Mouse (Mus musculus): ENCODE data around the gene Gm20388.

Gm20388 gene

GRCm38 (mm10) chr8:123117127-123117731 is 3206.6 kb downstream of the Gm20388 start, which contains the start of gene Cpne7:
TSS of gene Cpne7 (plus strand) at chr8:123117374.
- DNase-seq (ENCODE audit: low spot score in 2 of 2), result no peak

DNA sequence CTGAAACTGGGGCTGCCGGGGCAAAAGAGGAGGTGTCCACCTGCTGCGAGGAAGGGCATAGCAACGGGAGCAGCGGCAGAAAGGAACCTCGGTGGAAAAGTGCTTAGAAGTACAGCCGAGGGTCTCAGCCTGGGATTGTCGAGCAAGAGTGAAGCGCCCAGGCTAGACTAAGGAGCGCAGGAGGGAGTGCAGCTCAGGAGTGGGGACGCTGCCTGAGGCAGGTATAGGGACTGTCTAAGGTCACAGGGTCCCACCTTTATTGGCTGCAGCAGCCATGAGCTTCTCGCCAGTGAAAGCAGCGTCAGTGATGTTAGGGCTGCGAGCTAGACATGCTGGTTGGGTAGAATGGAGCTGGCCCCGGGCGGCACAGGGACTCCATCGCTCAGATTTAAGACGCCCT is 3207.1 kb downstream of the Gm20388 start:
- DNase-seq (ENCODE audit: low spot score in 2 of 2), result no peak

DNA sequence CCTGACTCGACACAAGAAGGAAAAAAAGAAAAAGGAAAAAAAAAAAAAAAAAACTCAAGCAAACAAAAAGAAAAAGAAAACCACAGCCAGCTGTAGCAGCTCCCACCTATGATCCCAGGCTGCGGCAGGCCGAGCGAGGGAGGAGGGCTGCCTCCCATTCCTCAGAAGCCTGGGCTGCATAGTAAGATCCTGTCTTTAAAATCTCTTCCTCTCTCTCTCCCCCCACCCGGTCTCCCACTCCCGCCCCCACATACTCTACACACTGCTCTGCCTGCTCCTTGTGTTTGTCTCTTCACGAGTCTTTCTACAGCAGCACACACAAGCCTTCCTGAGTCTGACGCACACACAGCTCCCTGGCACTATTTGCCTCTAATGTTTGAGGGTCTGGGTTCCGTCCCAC is 3211.4 kb downstream of the Gm20388 start:
- DNase-seq (ENCODE audit: low spot score in 2 of 2), result no peak

DNA sequence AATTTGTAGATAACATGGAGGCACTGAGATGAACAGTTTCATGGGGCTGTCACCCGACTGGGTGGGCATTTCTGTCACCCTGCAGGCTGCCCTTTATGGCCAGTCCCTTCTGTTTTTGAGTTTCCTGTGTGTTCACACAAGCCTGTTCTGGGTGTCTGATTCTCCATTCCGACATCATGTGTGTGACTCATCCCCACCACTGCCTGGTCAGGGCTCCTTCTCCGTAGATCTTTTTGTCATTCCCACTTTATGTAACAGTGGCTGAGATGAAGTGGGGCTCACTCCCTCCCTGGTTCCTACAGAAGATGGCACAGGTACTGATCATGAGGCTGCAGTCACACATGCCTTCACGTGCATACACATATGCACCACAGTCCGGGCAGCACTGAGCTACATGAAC is 3212.0 kb downstream of the Gm20388 start:
- no peak for DNase-seq (ENCODE audit: low spot score in 2 of 2)

GRCm38 (mm10) chr8:123126193-123126816 is 3215.7 kb downstream of the Gm20388 start:
- DNase-seq (ENCODE audit: low spot score in 2 of 2), result peak; percentile 35 to 58

- DNase-seq (ENCODE audit: low spot score in 2 of 2), result no peak
These were observed 3220.4 kb downstream of the Gm20388 start for GRCm38 (mm10) chr8:123131041-123131440.

DNA sequence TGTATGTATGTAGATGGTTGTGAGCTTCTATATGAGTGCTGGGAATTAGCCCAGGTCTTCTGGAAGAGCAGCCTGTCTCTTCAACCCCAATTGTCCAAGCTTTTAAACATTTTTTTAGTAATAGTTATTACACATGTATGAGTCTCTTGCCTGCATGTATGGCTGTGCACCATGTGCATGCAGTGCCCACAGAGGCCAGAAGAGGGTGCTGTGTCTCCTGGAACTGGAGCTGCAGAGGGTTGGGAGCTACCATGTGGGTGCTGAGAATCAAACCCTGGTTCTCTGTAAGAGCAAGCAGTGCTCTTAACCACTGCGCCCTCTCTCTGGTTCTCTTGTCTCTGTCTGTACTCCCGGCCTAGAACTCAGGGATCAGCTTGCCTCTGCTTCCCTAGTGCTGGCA is 3222.3 kb downstream of the Gm20388 start:
- no peak for DNase-seq (ENCODE audit: low spot score in 2 of 2)

- DNase-seq (ENCODE audit: low spot score in 2 of 2), result no peak
These were observed 3223.6 kb downstream of the Gm20388 start for GRCm38 (mm10) chr8:123134149-123134713.

GRCm38 (mm10) chr8:123135406-123135805 is 3224.8 kb downstream of the Gm20388 start:
- DNase-seq (ENCODE audit: low spot score in 2 of 2), result no peak

DNA sequence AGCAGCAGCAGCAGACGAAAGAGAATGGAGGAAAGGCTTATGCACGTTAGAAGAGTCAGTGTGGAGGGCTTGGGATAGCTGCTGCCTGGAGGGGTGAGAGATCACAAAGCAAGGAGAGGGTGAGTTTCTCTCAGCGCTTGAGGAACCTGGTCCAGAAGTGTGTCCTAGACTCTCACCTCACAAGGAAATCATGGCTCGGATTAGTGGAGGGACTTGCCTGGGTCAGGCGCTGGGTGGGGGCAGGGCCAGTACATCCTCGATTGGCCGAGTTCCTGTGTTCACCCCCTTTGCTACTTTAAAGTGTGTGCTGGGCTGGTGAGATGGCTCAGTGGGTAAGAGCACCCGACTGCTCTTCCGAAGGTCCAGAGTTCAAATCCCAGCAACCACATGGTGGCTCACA is 3225.2 kb downstream of the Gm20388 start:
- no peak for DNase-seq (ENCODE audit: low spot score in 2 of 2)

- no peak for DNase-seq (ENCODE audit: low spot score in 2 of 2)
These were observed 3225.6 kb downstream of the Gm20388 start for GRCm38 (mm10) chr8:123136287-123136686.

DNA sequence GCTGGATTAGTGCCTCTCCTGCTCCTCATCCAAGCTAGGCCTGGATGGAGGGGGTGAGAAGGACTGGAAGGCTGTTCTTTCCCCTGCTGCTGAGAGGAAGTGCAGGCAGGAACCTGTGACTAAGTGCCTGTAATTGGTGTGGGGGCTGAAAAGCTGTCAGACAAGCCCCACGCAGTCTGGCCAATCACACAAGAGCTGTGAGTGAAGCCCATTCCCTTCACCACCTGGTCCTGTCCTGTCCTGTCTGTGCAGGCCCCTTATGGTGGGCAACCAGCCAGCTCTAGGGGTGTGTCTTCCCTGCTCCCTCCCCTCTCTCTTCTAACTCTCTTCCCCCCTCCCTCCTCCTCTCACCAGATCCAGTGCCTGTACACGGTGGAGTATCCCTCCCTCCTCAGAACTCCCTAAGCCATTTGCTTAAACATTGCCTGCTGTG is 3227.0 kb downstream of the Gm20388 start:
- peak in 1 of 2 experiments; percentile 43 for DNase-seq (ENCODE audit: low spot score in 2 of 2)

DNA sequence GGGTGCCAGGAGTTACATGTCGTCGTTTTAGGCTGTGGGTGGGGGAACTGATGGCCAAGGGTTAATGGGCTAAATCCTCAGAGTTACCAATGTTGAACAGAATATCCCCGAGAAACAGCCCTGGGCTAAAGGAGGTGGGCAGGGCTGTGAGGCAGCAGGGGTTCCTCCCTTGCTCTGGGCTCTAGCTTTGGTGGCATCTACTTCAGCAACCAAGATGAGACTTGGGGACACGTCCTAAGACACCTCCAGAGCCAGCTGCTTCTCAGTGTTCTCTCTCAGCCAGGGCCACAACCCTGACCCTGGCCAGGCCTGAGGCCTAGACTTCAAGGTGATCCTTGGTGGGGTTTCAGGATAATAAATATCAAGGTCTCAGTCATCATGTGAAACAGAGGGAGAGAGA is 3228.1 kb downstream of the Gm20388 start:
- no peak for DNase-seq (ENCODE audit: low spot score in 2 of 2)

GRCm38 (mm10) chr8:123141741-123142462 is 3231.3 kb downstream of the Gm20388 start:
- peak in 1 of 2 experiments; percentile 71 for DNase-seq (ENCODE audit: low spot score in 2 of 2)

DNA sequence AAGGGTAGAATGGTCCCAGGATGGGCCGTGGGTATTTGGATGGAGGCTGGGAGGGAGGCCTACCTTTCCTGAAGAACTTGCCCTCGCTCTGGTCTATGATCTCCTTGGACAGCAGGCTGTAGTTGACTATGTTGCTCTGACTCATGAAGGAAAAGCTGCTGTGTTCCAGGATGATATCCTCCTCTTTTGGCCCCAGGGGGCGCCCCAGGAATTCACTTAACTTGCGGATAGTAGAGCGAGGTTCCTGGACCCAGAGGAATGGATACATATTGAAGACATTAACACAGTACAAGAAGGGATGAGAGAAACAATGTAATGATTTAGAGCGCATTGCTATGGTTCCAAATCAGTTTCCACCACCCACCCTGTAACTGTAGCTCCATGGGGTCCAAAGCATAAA is 3234.6 kb downstream of the Gm20388 start:
- no peak for DNase-seq (ENCODE audit: low spot score in 2 of 2)

- DNase-seq (ENCODE audit: low spot score in 2 of 2), result no peak
These were observed 3235.7 kb downstream of the Gm20388 start for GRCm38 (mm10) chr8:123146390-123146789.

DNA sequence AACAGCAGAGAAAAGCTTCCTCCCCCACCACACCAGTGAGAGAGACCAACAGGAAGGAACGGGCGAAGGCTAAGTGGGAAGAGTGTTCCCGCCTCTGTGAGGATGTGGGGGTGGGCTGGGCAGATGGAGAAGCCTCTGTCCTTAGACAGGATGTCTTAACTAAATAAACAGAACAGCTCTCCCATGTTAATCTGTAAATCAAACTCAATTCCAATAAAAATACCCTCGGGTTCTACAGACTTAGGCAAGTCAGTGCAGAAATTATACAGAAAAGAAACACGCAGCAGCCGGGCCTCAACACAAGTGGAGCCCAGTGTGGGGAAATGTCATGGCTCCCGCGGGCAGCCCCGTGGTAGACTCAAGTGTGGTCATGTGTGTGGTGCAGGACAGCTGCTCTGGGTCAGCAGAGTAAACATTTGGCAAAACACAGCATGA is 3240.1 kb downstream of the Gm20388 start:
- DNase-seq (ENCODE audit: low spot score in 2 of 2), result no peak

GRCm38 (mm10) chr8:123155177-123155576 is 3244.5 kb downstream of the Gm20388 start:
- DNase-seq (ENCODE audit: low spot score in 2 of 2), result no peak

DNA sequence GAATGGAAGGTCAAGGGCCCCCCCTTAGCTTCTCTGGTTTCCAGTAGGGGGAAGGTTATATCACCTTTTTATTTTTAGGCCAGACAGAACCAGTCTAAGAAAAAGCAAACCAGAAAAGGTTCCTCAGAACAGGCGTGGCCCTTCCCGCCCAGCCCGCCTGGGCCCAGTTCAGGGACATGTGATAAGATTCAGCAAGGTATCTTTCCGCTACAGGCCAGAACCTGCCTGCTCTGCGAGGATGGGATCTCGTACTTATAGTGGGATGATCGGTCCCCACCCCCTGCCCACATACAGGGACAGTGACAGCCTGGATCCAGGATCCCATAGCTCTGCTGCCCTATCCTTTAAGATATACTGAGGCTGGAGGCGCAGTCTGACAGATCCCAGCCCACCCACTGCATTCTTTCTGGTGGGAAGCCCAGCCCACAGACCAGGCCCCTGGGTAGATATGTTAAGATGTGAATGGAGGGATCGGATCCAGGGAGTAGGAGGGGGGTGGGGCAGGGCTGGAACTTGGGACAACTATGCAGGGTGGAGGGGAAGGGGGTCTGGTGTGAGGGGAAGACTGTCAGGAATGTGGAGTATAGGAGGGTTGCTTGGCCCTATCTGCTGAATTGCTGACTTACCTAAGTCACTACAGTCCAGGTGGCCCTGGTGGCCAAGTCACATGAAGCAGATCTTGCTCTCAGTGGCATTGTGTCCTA is 3245.6 kb downstream of the Gm20388 start:
- no peak for DNase-seq (ENCODE audit: low spot score in 2 of 2)

DNA sequence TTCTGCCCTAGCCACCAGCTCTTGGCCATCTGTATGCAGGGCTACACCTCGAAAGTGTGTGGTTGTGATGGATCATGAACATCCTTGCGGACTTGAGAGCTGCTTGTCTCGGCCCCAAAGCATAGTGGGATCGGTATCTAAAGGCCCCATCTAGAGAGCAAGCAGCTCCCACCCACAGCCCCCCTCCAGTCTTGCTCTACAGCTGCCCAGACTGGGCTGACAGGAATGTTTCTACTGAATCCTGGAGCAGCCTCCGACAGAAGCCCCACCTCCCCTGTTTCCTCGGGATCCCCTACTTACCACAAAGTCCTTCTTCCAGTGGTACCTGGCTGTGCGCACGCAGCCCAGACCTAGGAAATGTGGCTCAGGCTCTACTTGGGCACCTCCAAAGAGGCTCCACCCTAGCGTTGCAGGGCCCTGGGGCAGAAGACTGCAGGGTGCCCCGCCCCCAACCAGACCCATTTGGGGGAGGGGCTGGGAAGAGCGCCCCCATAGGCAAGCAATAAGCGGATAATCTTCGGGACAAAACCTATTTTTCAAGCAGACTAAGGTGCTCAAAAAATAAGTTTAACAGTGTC is 3247.3 kb downstream of the Gm20388 start, which contains the start of gene Sult5a1:
Gene Sult5a1, minus strand, starts transcription at position 428 of the 578 bp plus-strand sequence.
- DNase-seq (ENCODE audit: low spot score in 2 of 2), result no peak

DNA sequence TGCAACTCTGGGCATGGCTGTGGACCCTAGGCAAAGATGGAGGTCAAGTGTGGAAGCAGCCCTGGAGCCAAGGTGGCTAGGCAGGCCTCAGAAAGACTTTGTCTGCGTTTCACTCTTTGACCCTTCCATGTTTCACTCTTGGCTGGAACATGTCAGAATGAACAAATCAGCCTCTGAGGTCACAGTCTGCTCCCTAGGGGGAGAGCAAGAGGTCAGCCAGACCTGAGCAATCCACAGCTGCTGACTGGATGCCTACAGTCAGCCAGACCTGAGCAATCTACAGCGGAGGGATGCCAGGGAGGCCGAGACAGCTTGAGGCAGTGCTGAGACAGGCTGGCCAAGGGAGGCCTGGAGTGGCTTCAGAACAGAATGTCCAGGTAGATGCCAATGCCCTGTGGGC is 3270.8 kb downstream of the Gm20388 start:
- no peak for DNase-seq (ENCODE audit: low spot score in 2 of 2)

Measured in urinary bladder, adult 18-20 months (tissue).